Mouse (Mus musculus) bone marrow macrophage, adult 2 months (primary cell): Measurements from ENCODE around the gene Ccnjl.

Source experiments
- CTCF ChIP-seq: IDR thresholded peaks from 2 replicates; pipeline ENCODE4 v1.5.1; 2012; ENCODE audit warnings: low read depth, mild to moderate bottlenecking, low read length, moderate library complexity
- POLR2A ChIP-seq: IDR thresholded peaks from 2 replicates; pipeline ENCODE4 v1.6.1; 2012; ENCODE audit warnings: mild to moderate bottlenecking, low read depth, low read length, borderline replicate concordance

DNA sequence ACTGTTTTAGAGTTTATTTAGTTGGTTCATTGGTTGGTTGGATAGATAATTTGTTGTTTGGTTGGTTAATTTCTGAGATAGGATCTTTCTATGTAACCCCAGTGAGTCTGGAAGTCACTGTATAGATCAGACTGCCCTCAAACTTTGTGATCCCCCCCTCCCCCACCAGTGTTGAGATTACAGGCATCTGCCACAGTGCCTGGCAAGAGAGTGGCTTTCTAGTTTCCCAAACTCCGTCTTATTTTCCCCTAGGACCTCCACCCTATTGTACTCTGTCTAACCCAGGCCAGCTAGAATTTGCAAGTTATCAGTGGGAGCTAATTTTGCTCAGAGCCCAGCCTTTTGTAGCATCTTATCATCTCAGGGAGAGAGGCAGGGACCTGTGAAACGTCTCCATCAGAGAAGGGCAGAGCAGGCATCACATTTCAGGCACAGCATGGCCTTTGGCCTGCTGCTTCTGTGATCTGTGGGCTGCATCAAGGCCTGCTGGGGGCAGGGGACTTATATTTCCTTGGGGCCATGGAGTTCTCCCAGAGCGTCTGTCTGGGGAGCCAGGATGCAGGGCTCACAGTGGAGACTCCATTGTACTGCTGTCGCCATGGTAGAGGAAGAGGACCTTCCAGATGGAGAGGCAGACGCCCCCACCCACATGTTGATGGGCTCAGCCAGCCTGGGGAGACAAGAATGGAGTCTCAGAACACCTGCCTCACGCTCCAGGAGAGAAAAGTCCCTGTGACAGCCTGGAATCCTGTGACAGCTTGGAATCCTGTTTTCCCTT, 31.1 kb downstream of the Ccnjl start:
- TF ChIP-seq POLR2A (no peak), CTCF (no peak)
